Mouse (Mus musculus) adrenal gland, postnatal 4 days (tissue): ENCODE measurements around the gene Gm12258. TPM values are rescaled to one million over a fixed set of nuclear protein-coding genes. Genes with fewer than 3 reads are reported as not detected.

Source experiments
- DNase-seq, 2 experiments: peaks; one replicate each; pipeline ENCODE4 v3.0.0; 2021 to 2022; ENCODE audit warnings: low spot score in 2 of 2, mixed read lengths in 2 of 2
- total RNA-seq, 2 experiments: library from RNA; stranded (reverse); gene quantifications; 2 replicates each; pipeline ENCODE4 v1.2.3; 2021

Gene Gm12258
- total RNA-seq, 2 experiments from 2014 or later, result 12.7 to 13.3 TPM

DNA sequence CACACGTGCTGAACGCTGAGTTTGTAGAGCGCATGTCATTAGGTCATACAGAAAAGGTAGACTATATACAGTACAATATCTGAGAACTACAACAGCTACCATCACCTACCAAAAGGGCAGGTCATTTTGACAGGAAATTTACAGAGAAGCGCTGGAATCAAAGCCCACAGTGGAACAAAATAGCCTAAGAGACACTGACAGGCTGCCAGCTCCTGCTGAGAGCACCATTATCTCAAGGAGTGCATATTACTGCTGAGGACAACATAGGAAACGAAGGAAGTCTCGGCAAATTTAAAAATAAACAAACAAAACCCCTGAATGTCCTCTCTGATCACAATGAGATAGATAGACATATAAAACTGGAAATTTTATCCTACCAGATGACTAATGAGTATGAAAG, 50.5 kb downstream of the Gm12258 start:
- DNase-seq, result no peak

DNA sequence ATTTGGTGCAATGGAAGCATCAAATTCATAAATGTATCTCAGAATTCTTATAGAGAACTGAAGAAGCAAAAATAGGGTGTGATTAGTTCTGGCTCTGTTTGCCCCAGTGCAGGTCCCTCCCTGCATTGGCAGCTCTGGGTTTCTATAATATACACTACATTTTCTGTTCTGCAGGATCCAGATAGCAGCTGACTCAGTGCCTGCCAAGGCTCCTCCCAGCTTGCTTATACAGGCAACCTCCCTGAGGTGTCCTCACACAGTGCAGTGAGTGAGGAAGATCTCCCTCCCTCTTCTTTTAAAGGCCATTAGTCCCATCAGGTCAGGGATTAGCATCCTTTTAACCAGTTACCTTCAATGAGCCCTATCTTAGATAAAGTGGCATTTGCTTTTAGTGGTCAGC, 54.1 kb downstream of the Gm12258 start:
- DNase-seq, result no peak

DNA sequence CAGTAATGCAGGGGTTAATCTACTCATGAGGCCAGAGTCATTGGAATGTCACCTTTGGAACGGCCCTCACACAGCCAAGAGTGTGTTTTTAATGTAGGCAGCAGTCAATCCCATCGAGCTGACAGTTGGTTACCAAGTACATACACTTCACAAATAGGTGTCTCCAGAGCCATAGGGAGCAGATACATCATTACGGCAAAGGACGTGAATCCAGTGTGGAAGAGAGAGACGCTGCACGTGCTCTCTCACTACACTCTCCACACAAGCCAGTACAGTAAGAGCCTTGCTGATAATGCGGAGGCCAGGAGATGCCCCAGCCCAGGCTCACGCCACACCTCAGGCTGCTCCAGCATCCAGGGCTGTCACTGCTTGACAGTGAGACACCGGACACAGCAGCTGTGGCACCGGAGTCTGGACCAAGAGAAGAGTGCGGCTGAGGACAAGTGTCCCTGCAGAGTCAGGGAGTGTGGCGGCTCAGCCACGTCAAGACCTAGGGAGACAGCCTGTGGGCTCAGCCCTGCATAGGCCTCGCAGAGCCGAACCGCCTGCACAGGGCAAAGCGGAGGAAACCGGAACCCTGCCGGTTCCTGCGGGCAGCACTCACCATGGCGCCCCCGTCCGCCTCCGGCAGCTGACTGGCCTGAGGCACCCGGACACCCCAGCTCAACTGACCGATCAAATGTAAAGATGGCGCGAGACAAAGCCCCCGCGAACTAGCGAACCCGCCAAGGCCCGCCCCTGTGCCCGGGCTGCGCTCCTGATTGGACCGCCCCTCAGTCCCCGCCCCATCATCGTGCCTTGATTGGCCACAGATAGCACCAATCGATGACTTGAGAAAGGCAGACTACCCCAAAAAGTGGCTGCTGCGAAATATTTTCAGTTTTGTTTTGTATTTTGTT, 56.8 kb downstream of the Gm12258 start, which contains the start of gene Zfp39:
Gene Zfp39 (minus strand): TSS at position 715 of the 899 bp plus-strand sequence.
- peak; percentile 93 to 95 for DNase-seq

DNA sequence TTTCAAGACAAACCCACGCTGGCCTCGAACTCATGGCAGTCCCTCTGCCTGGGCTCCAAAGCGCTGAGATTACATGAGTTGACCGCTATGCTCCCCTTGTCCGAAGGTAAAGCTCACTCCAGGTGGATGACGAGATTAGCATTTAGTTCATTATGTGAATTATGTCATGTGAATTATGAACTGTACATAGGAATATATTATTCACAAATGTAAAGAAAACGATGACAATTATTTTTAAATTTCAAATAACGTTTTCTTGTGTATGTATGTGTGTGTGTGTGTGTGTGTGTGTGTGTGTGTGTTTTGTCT, 57.4 kb downstream of the Gm12258 start:
- no peak for DNase-seq

- DNase-seq, result no peak
Observed at GRCm38 (mm10) chr11:58904838-58905237, 57.9 kb downstream of the Gm12258 start.

Other genes starting within 250 kb of the Gm12258 start
- not detected for gene 2210407C18Rik, start 231.1 kb upstream of the Gm12258 start, total RNA-seq
- not detected for gene Olfr323, start 216.7 kb upstream of the Gm12258 start, total RNA-seq
- gene Trim58, start 206.7 kb upstream of the Gm12258 start, total RNA-seq, result 1 to 10 TPM in 1 of 2 experiments, under 1 TPM in 1; 0.90 to 1.8 TPM
- gene Olfr322, start 188.4 kb upstream of the Gm12258 start, total RNA-seq, result not detected
- not detected for gene Olfr320, start 166.1 kb upstream of the Gm12258 start, total RNA-seq
- not detected for gene Olfr319, start 148.0 kb upstream of the Gm12258 start, total RNA-seq
- not detected for gene Olfr318, start 123.1 kb upstream of the Gm12258 start, total RNA-seq
- not detected for gene Olfr317, start 107.9 kb upstream of the Gm12258 start, total RNA-seq
- gene Olfr316, start 94.4 kb upstream of the Gm12258 start, total RNA-seq, result not detected
- gene Olfr315, start 74.0 kb upstream of the Gm12258 start, total RNA-seq, result not detected
- not detected for gene Olfr314, start 64.2 kb upstream of the Gm12258 start, total RNA-seq
- 1 to 10 TPM; 4.8 to 6.0 TPM for gene Fam183b, start 45.2 kb upstream of the Gm12258 start, total RNA-seq
- not detected for gene Olfr313, start 32.2 kb upstream of the Gm12258 start, total RNA-seq
- gene Olfr312, start 17.9 kb upstream of the Gm12258 start, total RNA-seq, result not detected
- gene Olfr311, start 7.9 kb upstream of the Gm12258 start, total RNA-seq, result not detected
- 10 to 100 TPM; 10.8 to 12.0 TPM for gene 2810021J22Rik, start 20.1 kb downstream of the Gm12258 start, total RNA-seq
- 1 to 10 TPM; 7.3 to 8.9 TPM for gene Zfp39, start 57.1 kb downstream of the Gm12258 start, total RNA-seq
- gene Btnl10, start 70.8 kb downstream of the Gm12258 start, total RNA-seq, result 1 to 10 TPM; 2.7 to 4.9 TPM
- 100 to 1,000 TPM; 171 to 181 TPM for gene Rnf187, start 91.8 kb downstream of the Gm12258 start, total RNA-seq
- 10 to 100 TPM; 58.4 to 77.5 TPM for gene Hist3h2ba, start 101.8 kb downstream of the Gm12258 start, total RNA-seq
- 10 to 100 TPM; 47.6 to 64.4 TPM for gene Hist3h2a, start 107.5 kb downstream of the Gm12258 start, total RNA-seq
- under 1 TPM; 0.08 to 0.36 TPM for gene Trim17, start 107.5 kb downstream of the Gm12258 start, total RNA-seq
- gene Trim11, start 130.9 kb downstream of the Gm12258 start, total RNA-seq, result 10 to 100 TPM; 34.1 to 34.8 TPM